Mouse (Mus musculus) brain, embryonic 14.5 days (tissue): Measurements from ENCODE around the gene 9430097D07Rik.

ENCODE experiments used
- CTCF ChIP-seq: fragments of 200-500 bp; IDR thresholded peaks from 2 replicates; pipeline ENCODE4 v1.5.1; 2012; ENCODE audit warnings: inconsistent platforms, mild to moderate bottlenecking, moderate library complexity, borderline replicate concordance; ENCODE audit not compliant: insufficient read depth, insufficient read length; ENCODE audit errors: extremely low read depth
- POLR2A ChIP-seq: fragments of 200-500 bp; IDR thresholded peaks from 2 replicates; pipeline ENCODE4 v1.6.1; 2012; ENCODE audit warnings: mild to moderate bottlenecking, inconsistent platforms, borderline replicate concordance; ENCODE audit not compliant: poor library complexity, insufficient read depth, insufficient read length, severe bottlenecking; ENCODE audit errors: extremely low read depth

- TF ChIP-seq POLR2A (no peak), CTCF (no peak)
Observed at GRCm38 (mm10) chr2:32547380-32547779, 28.1 kb downstream of the 9430097D07Rik start.
